Mouse (Mus musculus): ENCODE measurements at regions not wholly inside any gene's neighbourhood (a gene's known extent, or its start where the extent isn't known, plus 50 kb on each side); places are given as distances from the start of the nearest gene placed in this dataset.

- DNase-seq, result no peak
Measured at GRCm38 (mm10) chr8:91997023-91997891, 195.4 kb upstream of the Irx3 start.

- no peak for DNase-seq
Measured at GRCm38 (mm10) chr8:91996305-91997022, 194.6 kb upstream of the Irx3 start.

- no peak for DNase-seq
Measured at GRCm38 (mm10) chr8:91995407-91996144, 193.7 kb upstream of the Irx3 start.

- peak in 1 of 2 experiments; percentile 5 for DNase-seq
Measured at GRCm38 (mm10) chr8:91991542-91992452, 189.9 kb upstream of the Irx3 start.

GRCm38 (mm10) chr8:91990952-91991351 lies 189.1 kb upstream of the Irx3 start:
- DNase-seq, result no peak

GRCm38 (mm10) chr8:91990048-91990447 lies 188.2 kb upstream of the Irx3 start:
- no peak for DNase-seq

- no peak for DNase-seq
Measured at GRCm38 (mm10) chr8:91988866-91989633, 187.2 kb upstream of the Irx3 start.

- no peak for DNase-seq
Measured at GRCm38 (mm10) chr8:91987854-91988253, 186.0 kb upstream of the Irx3 start.

GRCm38 (mm10) chr8:91983171-91983570 lies 181.3 kb upstream of the Irx3 start:
- no peak for DNase-seq

GRCm38 (mm10) chr8:91976900-91977585 lies 175.2 kb upstream of the Irx3 start:
- DNase-seq, result no peak

- DNase-seq, result no peak
Measured at GRCm38 (mm10) chr8:91975460-91975859, 173.6 kb upstream of the Irx3 start.

- DNase-seq, result no peak
Measured at GRCm38 (mm10) chr8:91974636-91975035, 172.8 kb upstream of the Irx3 start.

GRCm38 (mm10) chr8:91973951-91974439 lies 172.1 kb upstream of the Irx3 start:
- DNase-seq, result no peak

- DNase-seq, result no peak
Measured at GRCm38 (mm10) chr8:91967407-91967806, 165.5 kb upstream of the Irx3 start.

- peak; percentile 8 to 12 for DNase-seq
Measured at GRCm38 (mm10) chr8:91966891-91967370, 165.1 kb upstream of the Irx3 start.

- no peak for DNase-seq
Measured at GRCm38 (mm10) chr8:91961696-91962095, 159.8 kb upstream of the Irx3 start.

GRCm38 (mm10) chr8:91955170-91955569 lies 153.3 kb upstream of the Irx3 start:
- no peak for DNase-seq

- DNase-seq, result no peak
Measured at GRCm38 (mm10) chr8:91952981-91953380, 151.1 kb upstream of the Irx3 start.

GRCm38 (mm10) chr8:91949110-91949509 lies 147.2 kb upstream of the Irx3 start:
- DNase-seq, result no peak

- DNase-seq, result no peak
Measured at GRCm38 (mm10) chr8:91948173-91948940, 146.5 kb upstream of the Irx3 start.
